Mouse (Mus musculus): ENCODE measurements around the gene Tmem45a2.

- no peak for TF ChIP-seq CTCF (conservative IDR thresholded peaks at IDR 0.05; ENCODE audit: low read length)
- no peak for TF ChIP-seq NANOG (IDR thresholded peaks at IDR 0.05; ENCODE audit: borderline replicate concordance, low read length)
Observed at GRCm38 (mm10) chr16:57071132-57071639, at the start of gene Tmem45a2.

Data from E14TG2a.4 (cell line).